Mouse (Mus musculus) kidney, postnatal 14 days (tissue): ENCODE data around the gene Mtfmt.
A peak's percentile ranks its signal among the peaks of the same experiment; 100 is the strongest.

ENCODE experiments used
- DNase-seq: peaks from one replicate; pipeline ENCODE4 v3.0.0; 2022; ENCODE audit warnings: mixed read lengths

Mtfmt gene

DNA sequence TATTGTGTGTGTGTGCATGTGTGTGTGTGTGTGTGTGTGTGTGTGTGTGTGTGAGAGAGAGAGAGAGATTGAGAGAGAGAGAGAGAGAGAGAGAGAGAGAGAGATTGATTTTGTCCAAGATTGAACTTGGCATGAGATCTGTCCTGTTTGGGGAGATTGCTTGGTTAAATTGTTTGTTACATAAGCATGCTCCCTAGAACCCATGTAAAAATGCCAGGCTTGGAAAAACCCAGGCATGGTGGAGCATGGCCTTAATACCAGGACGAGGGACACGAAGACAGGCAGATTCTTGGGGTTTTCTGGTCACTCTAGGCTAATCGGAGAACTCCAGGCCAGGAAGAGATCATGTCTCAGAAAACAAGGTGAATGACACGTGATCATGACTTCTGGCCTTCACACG is 7.6 kb upstream of the Mtfmt start:
- DNase-seq = no peak

DNA sequence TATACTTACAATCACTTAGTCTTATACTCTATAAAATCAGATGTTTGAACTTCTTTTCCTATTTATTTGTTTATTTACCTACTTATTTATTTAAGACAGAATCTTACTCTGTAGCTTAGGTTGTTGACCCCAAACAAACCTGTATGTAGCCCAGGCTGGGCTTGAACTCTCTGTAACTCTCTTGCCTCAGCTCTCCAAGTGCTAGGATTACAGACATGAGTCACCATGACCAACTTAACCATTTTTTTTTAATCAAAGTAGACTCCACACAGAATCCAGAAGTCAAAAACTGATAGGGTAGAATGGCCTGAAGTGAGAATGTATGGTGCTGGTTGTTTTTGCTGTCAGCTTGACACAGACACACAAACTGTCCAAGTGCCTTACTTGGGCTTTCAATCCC is 5.2 kb upstream of the Mtfmt start:
- no peak for DNase-seq

DNA sequence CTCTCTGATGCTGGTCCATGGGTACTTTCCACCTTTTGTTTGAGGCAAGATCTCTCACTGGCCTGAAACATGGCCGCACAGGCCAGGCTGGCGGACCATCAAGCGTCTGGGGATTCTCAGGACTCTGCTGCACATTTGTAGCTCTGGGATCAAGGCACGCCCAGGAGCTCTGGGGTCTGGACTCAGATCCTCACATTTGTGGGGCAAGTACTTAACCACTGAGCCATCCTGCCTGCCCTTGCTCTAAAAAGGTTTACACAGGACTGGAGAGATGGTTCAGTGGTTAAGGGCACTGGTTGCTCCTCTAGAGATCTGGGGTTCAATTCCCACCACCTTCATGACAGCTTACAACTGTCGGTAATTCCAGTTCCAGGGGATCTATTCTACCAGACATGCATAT is 4.7 kb upstream of the Mtfmt start:
- DNase-seq = no peak

DNA sequence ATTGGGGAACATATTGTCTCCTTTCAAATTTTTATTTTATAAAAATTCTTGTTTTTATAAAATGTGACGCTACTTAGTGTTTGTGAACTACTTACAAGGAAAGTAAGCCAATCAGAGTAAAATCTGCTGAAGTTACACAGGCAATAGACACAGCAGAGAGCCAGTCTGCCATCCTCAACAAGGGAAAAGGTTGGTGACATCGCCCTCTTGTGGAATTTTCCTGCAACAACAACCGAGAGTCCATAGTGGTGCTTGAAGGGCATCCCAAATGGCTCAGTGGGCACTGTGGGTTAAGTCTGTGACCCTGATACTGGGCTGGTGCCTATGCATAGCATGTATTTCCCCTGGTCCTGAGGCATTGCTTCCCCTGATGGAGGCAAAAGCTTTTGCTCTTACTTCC is 3.3 kb upstream of the Mtfmt start:
- DNase-seq = peak; percentile 90

DNA sequence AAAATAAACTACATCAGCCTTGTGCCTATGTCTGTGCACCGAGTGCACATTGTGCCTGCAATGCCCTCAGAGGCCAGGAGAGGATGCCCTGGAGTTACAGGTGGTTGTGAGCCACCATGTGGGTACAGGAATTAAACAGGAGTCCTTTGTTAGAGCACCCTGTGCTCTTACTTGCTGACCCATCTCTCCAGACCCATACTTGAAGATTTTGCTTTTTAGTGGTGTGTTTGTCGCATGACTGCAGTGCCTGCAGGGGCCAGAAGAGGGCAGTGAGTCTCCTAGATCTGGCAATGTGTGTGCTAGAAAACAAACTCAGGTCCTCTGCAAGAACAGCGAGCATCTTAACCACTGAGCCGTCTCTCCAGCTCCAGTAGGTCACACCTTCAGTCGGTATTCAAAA is 1.4 kb upstream of the Mtfmt start:
- peak; percentile 44 for DNase-seq

DNA sequence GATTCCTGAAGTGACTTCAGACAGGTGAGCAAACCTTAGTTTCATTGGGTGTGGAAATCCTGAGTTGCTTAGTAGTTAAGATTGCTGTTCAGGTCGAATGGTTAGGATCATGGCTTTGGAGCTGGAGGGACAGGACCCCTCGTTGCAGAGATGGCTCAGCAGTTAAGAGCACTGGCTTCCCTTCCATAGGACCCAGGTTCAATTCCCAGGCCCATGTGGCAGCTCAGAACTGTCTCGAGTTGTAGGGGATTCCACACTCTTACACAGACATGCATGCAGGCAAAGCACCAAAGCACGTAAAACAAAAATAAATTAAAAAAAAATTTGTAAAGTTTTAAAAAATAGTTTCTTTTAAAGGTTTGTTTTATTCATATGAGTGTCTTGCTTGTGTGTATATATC is 371 bp upstream of the Mtfmt start:
- no peak for DNase-seq

DNA sequence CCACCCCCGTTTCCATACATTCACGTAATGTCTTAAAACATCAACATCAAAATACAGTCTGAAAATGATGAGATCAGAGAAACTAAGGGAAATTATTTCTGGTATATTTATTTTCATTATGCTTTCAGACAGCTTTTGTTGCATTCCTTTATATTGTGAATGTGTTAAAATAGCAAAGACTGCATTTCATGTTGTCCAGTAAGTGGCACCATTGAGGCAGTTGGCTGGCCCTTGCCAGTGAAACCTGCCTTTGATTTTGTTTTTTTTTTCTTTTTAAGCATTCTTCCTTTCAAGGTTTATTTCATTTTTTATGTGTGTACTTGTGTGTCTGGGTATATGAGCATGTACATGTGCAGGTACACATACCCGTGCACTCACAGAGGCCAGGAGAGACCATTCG is 9.1 kb downstream of the Mtfmt start:
- no peak for DNase-seq

DNA sequence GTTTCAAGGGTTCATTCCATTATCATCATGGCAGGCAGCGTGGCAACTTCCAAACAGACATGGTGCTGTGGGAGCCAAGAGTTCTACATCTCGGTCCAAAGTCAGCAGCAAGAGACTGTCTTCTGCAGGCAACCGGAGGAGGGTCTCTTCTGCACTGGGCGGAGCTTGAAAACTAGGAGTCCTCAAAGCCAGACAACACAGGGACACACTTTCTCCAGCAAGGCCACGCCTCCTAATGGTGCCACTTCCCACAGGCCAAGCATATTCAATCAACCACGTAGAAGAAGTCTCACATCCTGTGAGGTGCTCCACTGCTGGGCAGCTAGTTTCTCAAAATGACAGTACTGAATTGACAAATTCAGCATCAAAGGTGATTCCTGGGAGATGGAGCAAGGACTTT is 12.4 kb downstream of the Mtfmt start:
- no peak for DNase-seq

DNA sequence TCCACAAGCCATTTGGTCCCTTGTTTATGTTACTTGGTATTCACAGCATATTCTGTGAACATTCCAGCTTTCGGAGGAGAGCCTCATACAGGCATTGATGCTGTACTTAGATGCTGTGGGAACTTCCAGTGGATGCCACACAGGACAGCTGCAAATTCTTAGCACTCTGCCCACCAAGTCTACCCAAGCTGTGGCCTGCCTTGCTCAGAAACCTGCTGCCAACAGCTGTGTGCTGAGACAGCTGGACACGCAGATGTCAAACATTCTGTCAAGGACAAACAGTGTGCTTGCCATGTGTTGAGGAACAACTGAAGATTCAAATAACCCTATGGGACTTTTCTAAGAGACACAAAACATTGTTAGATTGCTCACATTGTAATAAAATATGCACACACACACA is 23.4 kb downstream of the Mtfmt start:
- DNase-seq = no peak

DNA sequence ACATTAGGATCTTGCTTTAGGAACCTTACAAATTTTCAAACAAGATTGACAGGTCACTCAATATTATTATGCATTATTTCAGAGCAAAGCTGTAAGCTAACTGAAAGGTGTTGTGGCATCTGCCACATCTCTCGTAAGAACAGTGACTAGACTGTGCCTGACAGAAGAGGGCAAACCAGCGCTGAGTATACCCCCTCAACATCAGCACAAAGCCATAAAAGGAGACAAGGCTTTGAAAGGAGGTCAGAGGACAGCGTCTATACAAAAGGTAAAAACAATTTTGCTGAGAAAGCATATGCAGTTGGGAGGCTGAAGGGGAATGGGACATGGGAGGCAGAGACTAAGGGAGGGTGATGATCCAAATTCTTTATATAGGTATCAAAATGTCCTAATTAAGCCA is 24.6 kb downstream of the Mtfmt start:
- DNase-seq = no peak

DNA sequence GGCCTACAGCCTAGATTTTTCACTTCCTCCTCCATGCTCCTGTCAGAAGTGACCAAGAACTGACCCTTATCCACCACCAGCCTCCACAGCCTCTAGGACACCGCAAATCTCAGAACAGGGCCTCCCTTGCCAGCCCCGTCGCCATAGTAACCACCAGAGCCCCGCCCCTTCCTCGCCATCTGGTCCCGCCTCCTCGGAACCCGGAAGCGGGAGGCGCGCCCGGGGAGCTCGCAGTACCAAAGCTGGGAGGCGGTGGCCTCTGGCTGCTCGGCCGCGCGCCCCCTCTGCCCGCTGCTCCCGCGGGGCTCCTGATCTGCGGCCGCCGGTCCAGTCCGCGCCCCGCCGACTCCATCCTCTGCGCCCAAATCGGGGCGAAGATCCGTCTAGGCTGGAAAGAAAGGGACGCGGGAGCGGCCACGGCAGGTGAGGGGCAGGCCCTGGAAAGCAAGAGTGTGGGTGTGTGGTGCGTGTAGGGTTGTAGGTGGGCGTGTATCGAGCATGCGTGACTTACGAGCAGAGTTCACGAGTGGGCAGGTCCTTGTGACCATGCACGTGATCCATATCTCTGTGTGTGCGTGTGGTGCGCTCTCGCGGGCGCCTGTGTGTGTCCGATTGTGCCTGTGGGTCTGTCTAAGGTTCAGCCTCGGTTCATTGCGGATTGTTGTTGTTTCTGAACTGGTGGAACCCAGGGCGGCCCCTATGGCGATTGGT is 25.3 kb downstream of the Mtfmt start, which contains the start of gene Spg21:
Gene Spg21, plus strand, starts transcription at position 216 of the 711 bp plus-strand sequence.
- DNase-seq = peak; percentile 97

DNA sequence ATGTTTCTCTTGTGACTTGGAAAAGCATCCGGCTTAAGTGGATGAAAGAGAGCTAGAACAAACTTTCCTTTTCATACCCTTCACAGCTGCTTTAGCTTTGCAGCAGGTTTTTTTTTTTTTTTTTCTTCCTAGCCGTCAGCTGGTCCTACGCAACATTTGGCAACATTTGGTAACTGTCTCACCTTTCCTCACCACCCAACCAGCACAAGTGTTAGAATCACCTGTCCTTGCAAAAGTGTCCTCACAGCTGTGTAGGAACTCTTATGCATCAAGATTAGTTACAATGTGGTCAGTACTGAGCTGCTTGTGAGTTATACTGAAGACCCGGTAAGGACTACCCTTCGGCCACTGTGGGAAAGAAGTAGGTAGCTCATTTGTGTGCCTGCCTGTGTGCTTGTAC is 27.0 kb downstream of the Mtfmt start:
- no peak for DNase-seq

DNA sequence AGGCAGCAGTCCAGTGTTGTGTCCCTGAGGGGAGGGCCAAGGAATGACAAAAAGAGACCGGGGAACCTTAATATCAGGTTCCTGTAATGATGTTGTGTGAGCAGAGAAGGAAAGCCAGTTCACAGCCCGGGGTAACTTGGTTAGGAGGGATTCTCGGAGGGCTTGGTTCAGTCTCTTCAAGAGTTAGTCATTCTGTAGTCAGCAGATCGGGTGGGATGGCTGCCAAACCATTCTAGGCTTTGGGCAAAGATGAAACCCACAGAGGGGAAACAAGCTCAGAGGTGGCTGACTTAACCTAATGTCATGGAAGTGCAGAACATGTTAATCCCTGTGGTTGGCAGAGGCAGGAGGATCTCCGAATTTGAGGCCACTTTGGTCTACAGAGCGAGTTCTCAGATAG is 28.6 kb downstream of the Mtfmt start:
- peak; percentile 63 for DNase-seq

DNA sequence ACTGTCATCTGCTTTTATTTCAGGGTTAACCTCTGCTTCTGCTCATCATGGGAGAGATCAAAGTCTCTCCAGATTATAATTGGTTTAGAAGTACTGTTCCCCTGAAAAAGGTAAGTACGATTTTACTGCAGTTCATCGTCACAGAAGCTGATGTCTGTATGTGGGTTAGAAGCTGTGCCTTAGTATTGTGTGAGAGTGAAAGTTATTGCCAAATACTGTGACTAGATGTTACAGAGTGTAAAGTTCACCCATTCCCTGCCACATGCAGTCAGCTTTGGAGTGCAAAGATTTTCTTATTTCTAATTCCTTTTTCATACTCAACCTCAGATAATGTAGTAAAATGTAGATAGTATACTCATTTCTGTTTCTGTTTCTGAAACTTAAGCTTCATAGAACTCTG is 29.7 kb downstream of the Mtfmt start:
- DNase-seq = no peak

DNA sequence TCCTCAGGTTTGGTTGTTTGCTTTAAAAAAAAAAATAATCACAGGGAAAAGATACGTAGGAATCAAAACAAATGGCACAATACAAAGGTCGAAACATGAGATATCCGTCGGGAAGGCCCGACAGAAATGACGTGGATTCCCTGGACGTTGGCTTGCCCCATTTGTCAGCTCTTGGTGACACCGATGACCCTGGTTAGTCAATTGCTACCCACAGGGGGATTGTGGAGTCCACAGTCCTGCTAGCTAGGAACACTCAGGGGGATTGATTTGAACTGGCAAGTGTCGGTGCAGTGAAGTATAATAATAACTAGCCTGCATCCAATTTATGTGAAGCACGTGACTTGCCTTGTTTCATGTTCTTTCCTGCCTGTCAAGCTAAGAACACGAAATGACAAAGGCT is 32.1 kb downstream of the Mtfmt start:
- DNase-seq = no peak

DNA sequence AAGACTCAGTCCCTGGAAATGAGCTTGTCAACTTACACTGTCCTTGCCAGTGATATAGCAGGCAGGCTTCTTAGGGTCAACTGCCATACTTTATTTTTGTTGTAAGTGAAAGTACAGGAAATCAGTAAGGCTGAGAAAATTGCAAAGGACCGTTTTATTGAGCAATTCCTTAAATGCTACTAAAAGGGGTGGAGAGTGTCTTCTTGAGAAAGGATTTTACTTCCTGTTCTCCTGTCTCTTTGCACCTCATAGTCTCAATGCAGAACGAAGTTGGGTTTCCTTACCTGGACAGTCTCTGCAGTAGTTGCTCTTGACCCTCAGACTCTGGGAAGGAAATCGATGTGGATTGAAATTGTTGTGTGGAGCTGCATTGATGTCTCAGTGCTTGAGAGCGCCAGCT is 37.2 kb downstream of the Mtfmt start:
- DNase-seq = no peak

DNA sequence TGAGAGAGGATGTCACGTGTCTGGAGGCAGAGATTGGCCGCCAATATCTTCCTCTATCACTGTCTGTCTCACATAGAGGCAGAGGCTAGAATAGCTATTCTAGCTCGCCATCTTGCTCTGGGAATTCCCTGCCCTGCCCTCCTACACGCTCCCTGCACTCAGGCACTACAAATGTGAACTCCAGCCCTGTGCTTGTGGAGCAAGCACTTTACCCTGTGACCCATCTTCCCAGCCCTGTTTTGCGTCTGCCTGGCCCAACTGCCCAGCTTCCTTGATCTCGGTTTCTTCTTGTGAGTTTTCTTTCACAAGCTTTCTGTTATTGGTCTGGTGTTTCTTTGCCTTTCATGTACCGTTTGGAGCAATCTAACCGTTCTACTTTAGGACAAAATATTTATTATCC is 43.6 kb downstream of the Mtfmt start:
- DNase-seq = no peak

DNA sequence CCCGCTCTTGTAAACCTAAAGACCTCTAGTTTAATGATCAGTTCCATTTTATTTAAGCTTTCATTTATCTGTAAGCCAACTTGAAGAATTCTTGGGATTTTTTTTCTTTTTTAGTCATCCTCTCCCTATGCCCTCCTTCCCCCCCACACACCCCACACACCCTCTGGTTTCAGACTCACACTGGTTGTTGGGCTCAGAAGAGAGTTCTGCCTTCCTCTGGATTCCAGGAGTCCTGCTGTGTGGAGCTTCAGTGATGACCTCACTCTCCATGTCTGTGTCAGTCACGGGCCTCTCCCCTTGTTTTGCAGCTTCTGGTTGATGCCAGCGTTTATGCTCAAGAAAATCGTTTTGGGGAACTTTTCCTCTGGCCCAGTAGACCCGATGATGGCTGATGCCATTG is 44.5 kb downstream of the Mtfmt start:
- no peak for DNase-seq

DNA sequence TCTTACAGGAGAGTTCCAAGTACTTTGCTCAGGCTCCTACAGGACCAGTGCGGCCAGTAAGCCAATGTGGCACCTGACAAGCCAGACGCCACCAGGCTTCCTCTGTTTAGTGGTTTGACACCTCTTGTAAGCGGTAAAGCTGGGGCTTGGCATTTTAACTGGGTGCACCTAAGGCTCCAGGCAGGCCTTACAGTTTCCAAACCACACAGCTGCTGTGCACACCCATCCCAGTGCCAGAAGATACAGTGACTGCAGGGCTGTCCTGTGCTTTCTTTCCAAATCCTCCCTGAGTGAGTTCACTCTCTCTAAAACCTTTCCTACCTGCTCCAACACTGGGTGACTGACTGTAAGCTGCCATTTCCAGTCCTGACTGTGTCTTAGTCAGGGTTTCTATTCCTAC is 55.9 kb downstream of the Mtfmt start:
- DNase-seq = no peak

DNA sequence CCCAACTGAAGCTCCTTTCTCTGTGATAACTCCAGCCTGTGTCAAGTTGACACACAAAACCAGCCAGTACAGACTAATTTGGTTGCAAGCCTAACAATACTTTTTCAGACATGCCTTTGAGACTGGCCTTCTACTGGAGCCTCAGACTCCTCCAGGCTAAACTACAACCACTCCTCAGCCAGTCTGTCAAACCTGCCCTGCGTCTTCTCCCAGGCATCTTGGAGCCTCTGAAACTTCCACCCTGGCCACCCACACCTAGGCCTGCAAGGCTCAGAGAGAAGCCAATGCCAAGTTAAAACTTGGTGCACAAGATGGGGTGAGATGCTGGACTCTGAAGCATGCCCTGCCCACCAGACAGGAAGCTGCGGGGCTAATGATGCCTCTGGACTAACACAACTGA is 56.8 kb downstream of the Mtfmt start:
- no peak for DNase-seq

DNA sequence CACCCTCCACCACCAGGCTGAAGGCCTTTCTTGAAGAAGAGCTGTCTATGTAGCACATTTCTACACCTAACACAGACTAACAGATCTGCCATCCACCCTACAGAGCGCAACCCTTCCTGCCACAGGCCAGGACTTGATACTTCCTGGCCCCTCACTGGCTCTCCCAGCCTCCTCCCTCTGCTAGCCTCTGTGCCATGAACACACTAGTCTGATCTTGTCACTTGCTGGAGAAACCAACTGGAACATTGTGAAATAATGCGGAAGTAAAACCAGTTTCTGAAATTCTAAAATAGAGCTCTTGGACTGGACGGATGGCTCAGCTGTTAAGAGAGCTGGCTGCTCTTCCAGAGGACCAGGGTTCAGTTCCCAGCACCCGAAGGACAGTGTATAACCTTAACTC is 57.3 kb downstream of the Mtfmt start:
- DNase-seq = no peak

DNA sequence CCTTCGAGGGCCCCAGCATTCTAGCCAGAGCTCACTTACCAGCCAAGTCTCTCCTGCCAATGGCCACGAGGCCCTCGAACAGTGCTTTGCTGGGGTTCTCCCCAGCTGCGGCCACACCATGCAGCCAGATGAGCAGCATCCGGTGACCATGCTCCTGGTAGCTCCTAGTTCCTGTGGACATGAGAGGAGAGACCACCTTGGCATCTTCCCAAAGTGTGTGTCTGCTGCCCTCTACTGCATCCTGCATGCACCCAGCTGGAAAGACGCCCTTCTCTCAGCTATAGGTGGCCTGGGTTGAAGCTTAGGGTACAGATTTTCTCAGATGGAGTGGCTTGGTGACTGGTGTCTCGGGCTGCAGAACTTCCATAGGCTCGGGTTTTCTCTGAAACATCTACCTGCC is 66.6 kb downstream of the Mtfmt start:
- peak; percentile 29 for DNase-seq
